Mouse (Mus musculus) megakaryocyte, adult 5-6 weeks (primary cell): Measurements from ENCODE around the gene Lrrc8e. TPM values are rescaled to one million over a fixed set of nuclear protein-coding genes. Genes with fewer than 3 reads are reported as not detected.

Source experiments
- ATAC-seq: 2 replicates; pipeline ENCODE4 v1.8.0; 2016; ENCODE audit warnings: mild to moderate bottlenecking, inconsistent platforms; ENCODE audit not compliant: poor library complexity, severe bottlenecking
- total RNA-seq, 2 experiments: library from RNA; stranded (forward) in 1 of 2; stranded (reverse) in 1 of 2; fragments of 153-499, 151-499 nt in 1 of 2; fragments of 221-1000, 200-1000 nt in 1 of 2; gene quantifications; 2 replicates each; pipeline versions ENCODE4 v1.2.3 to v1.2.4; 2015 to 2017

The Lrrc8e gene
- not detected in 2 replicates for total RNA-seq (2015)
- total RNA-seq (2017): not detected in 2 replicates

GRCm38 (mm10) chr8:4226739-4227347 lies at the start of gene Lrrc8e:
Gene Lrrc8e (plus strand): TSS chr8:4226827.
- no peak for ATAC-seq

- ATAC-seq: no peak
These were observed 43.2 kb upstream of the Lrrc8e start for GRCm38 (mm10) chr8:4183409-4183808.

- ATAC-seq: no peak
These were observed 40.5 kb upstream of the Lrrc8e start for GRCm38 (mm10) chr8:4186151-4186550.

GRCm38 (mm10) chr8:4188605-4189004 lies 38.0 kb upstream of the Lrrc8e start:
- ATAC-seq: no peak

GRCm38 (mm10) chr8:4189031-4189722 lies 37.5 kb upstream of the Lrrc8e start:
- ATAC-seq: no peak

GRCm38 (mm10) chr8:4192305-4192704 lies 34.3 kb upstream of the Lrrc8e start:
- ATAC-seq: no peak

GRCm38 (mm10) chr8:4192807-4193587 lies 33.6 kb upstream of the Lrrc8e start:
- ATAC-seq: peak; percentile 99

- ATAC-seq: no peak
These were observed 33.1 kb upstream of the Lrrc8e start for GRCm38 (mm10) chr8:4193588-4193894.

GRCm38 (mm10) chr8:4201321-4201720 lies 25.3 kb upstream of the Lrrc8e start:
- ATAC-seq: peak; percentile 96

GRCm38 (mm10) chr8:4205246-4206123 lies 21.1 kb upstream of the Lrrc8e start:
- no peak for ATAC-seq

- no peak for ATAC-seq
These were observed 20.2 kb upstream of the Lrrc8e start for GRCm38 (mm10) chr8:4206182-4207015.

- ATAC-seq: no peak
These were observed 19.6 kb upstream of the Lrrc8e start for GRCm38 (mm10) chr8:4207016-4207350.

GRCm38 (mm10) chr8:4211097-4211496 lies 15.5 kb upstream of the Lrrc8e start:
- ATAC-seq: no peak

GRCm38 (mm10) chr8:4212809-4213209 lies 13.8 kb upstream of the Lrrc8e start:
- peak; percentile 24 for ATAC-seq

- peak; percentile 26 for ATAC-seq
These were observed 13.2 kb upstream of the Lrrc8e start for GRCm38 (mm10) chr8:4213210-4214005.

GRCm38 (mm10) chr8:4214006-4214980 lies 12.3 kb upstream of the Lrrc8e start:
- ATAC-seq: peak; percentile 83

GRCm38 (mm10) chr8:4216296-4216695 lies 10.3 kb upstream of the Lrrc8e start:
- ATAC-seq: no peak
